Mouse (Mus musculus): ENCODE results near the gene 5330417H12Rik. TPM values are rescaled to one million over a fixed set of nuclear protein-coding genes. Genes with fewer than 3 reads are reported as not detected.

Gene 5330417H12Rik
- not detected in 2 replicates for polyA plus RNA-seq (2021; fragmentation: Nextera tagmentation)
- long read RNA-seq, experiment 1, result 0 reads
- long read RNA-seq, experiment 2, result 0 reads

DNA sequence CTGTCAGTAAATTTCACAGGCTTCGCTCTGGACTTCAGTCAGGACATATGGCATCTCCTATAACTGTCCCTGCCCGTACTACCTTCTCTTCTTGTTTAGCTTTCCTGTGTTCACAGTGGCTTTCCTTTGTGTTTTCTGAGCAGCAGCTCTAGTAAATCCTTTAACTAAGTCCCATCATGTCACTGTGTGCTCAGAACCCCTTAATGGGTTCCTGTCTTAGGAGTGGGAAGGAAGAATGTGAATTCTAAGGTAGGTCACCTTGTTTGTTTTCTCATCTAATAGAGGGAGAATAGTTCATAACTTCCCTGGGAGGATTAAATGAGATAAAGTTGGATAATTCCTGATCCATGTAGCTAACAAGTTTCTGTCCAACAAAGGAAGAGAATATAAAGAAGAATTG lies at the start of gene 5330417H12Rik:
TSS of gene 5330417H12Rik (minus strand) at position 101 of the 400 bp plus-strand sequence.

DNA sequence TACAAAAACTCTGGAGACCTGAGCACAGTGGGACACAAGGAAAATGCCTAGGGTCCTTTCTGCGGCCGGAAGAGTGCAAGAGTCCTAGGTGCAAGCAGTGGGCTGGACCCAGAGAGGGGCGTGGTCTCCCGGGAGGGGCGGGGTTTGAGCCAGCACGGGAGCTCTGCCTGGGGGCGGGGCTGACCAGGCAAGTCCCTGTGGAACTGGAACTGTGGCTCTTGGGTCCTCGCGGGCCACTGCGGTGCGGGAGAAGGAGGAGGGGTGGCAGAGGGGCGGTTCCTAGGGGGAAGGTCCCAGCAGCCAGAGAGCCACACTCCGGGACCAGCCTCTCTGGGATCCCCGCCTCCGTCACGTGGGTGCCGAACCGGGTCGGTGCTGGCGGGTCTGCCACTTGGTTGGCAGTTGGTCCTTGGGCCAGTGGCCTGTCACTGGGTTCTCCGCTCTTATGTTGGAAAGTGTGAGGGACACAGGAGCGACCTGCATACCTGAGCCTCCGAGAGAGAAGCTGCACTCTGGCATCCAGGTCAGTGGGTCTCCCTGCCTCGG lies 30.0 kb downstream of the 5330417H12Rik start, which contains the start of gene Ppfibp2:
TSS of gene Ppfibp2 (plus strand) at position 351 of the 546 bp plus-strand sequence.

Other genes starting within 250 kb of the 5330417H12Rik start
- gene Olfml1, start 57.7 kb downstream of the 5330417H12Rik start, polyA plus RNA-seq (2021; fragmentation: Nextera tagmentation), result 15.9 and 16.1 TPM in 2 replicates
- 3.4 and 3.9 TPM in 2 replicates for gene Ppfibp2, start 30.0 kb downstream of the 5330417H12Rik start, polyA plus RNA-seq (2021; fragmentation: Nextera tagmentation)
- gene Cyb5r2, start 132.9 kb upstream of the 5330417H12Rik start, polyA plus RNA-seq (2021; fragmentation: Nextera tagmentation), result 0.49 and 0.92 TPM in 2 replicates
- gene Ovch2, start 176.0 kb upstream of the 5330417H12Rik start, polyA plus RNA-seq (2021; fragmentation: Nextera tagmentation), result not detected in 2 replicates
- gene Olfr467, start 187.1 kb upstream of the 5330417H12Rik start, polyA plus RNA-seq (2021; fragmentation: Nextera tagmentation), result not detected in 2 replicates
- gene Olfr469, start 200.4 kb upstream of the 5330417H12Rik start, polyA plus RNA-seq (2021; fragmentation: Nextera tagmentation), result not detected in 2 replicates
- not detected in 2 replicates for gene Olfr470, start 222.3 kb upstream of the 5330417H12Rik start, polyA plus RNA-seq (2021; fragmentation: Nextera tagmentation)